Mouse (Mus musculus) inflammation-experienced regulatory T-cells, adult 6 months (primary cell): Measurements from ENCODE around the gene Bnipl. TPM values are rescaled to one million over a fixed set of nuclear protein-coding genes. Genes with fewer than 3 reads are reported as not detected.

Experiments
- ATAC-seq: one replicate; pipeline ENCODE4 v1.8.0; 2017
- polyA plus RNA-seq, 3 experiments: library from polyadenylated mRNA; unstranded; fragments of 100-300 nt; shearing (Covaris generic); gene quantifications; one replicate each; pipeline ENCODE4 v1.2.1; 2017

Bnipl gene
- polyA plus RNA-seq, 3 experiments from 2014 or later, result 0.52 TPM; not detected in 2

DNA sequence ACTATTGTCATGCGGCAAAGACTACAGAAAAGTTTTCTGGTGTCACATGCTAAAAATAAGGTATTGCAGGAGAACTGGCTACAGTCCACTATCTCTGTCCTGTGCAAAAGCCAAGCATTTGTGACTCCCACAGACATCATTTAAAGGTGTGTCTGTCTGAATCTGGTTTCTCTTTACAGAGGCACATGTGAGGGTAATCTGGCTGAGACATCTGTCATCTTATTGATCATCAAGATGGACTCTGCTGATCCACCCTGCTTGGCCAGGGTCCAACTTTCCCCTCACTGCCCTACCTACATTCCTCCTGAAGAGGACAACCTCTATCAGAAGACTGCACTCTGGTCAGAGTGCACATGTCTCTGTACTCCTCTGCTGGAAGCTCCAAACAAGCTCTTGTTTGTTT, 26.2 kb upstream of the Bnipl start:
- ATAC-seq, result no peak

DNA sequence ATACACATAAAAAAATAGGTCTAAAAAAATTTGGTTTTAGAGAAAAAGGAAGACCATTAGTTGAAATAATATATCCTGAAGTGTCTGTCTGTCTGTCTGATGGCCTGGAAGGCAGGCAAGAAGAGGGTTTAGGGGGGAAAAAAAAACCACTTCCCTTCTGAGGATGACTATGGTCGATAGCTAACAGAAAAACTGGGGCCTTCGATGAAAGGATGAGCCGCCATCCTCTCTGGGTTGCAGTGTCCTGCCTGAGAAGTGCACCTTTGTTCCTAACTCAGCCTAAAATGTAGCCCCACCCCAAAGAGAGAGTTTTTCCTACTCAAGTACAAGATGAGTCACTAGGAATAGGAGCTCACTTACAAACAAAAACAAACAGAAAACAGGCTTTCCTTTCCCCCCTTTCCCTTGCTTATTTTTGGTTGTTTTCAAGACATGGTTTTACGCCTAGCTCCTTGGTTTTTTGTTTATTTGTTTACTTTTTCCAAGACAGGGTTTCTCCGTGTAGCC, 25.5 kb upstream of the Bnipl start:
- ATAC-seq, result no peak

DNA sequence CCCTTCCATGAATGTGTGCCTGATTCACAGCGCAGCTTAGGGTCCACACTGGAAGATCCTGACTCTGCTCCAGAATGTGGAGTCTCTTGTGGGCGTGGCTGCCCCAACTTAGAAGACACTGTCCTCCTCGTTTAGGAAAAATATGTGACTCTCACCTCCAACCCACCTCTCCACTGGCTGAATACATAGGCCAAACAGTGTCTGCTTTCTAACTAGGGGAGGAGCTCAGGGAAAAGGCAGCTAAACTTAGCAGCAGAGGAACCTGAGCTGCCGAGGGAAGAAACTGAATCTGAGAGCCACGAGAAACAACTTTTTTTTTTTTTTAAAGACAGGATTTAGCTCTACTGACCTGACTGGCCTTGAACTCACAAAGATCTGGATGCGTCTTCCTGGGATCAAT, 24.2 kb upstream of the Bnipl start:
- ATAC-seq, result no peak

- ATAC-seq, result no peak
Measured at GRCm38 (mm10) chr3:95274453-95274852, 23.5 kb upstream of the Bnipl start.

- no peak for ATAC-seq
Measured at GRCm38 (mm10) chr3:95273471-95273870, 22.5 kb upstream of the Bnipl start.

DNA sequence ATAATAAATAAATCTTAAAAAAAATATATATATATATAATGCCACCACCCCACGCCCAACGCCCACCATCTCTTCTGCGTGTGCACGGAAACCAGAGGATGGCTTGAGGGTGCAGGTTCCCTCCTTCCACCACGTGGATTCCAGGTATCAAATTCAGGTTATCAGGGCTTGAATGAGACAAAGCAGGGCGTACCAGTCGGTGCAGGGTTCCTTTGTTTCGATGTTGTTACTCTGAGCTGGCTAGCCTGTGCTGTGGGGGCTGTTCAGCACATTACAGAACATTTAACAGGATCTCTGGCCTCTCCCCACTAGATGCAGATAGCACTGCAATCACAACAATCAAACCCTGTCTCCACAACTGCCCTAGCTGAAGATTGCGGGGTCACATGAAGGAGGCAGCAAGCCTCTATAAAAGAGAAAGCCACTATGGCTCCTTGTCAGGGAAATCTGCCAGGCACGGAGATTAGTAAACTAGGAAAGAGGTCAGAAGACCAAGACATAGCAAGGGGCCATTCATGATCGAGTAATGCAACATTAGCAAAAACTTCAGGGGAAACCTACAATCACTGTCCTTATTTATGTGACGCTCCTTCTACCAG, 19.9 kb upstream of the Bnipl start:
- ATAC-seq, result no peak

GRCm38 (mm10) chr3:95269789-95270188, 18.8 kb upstream of the Bnipl start:
- no peak for ATAC-seq

DNA sequence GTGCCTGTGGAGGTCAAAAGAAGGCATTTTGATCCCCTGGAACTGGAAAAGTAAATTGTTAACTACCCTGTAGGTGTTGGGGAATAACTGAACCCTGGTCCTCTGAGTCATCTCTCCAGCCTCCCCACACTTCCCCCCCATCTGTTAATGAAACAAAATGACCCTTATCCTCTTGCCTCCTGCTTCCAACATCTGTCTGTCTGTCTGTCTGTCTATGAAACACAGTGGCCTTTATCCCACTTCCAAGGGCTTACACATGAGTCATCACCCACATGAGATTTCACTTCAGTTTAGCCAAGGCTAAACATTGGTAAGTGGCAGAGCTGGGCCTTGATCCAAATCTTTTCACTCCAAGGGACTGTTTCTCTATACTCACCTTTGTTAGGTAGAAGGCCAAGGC, 16.9 kb upstream of the Bnipl start:
- no peak for ATAC-seq

- ATAC-seq, result no peak
Measured at GRCm38 (mm10) chr3:95266052-95266451, 15.1 kb upstream of the Bnipl start.

DNA sequence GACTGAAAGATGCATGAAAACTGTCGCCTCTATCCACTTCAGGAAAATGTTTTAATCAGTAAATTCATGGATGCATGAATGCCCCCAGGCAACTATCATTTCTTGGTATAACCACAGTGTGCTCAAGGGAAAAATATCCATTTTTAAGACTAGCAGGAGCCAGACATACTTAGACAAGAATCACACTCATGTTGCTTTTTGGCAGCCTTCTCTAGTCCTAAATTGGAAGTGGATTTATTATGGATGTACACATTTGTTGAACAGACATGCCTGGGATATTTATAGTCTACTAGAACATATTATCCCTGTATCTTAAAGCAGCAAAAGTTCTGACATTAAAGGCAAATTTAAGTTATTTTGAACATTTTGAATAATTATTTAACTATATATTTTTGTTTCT, 13.7 kb upstream of the Bnipl start:
- no peak for ATAC-seq

DNA sequence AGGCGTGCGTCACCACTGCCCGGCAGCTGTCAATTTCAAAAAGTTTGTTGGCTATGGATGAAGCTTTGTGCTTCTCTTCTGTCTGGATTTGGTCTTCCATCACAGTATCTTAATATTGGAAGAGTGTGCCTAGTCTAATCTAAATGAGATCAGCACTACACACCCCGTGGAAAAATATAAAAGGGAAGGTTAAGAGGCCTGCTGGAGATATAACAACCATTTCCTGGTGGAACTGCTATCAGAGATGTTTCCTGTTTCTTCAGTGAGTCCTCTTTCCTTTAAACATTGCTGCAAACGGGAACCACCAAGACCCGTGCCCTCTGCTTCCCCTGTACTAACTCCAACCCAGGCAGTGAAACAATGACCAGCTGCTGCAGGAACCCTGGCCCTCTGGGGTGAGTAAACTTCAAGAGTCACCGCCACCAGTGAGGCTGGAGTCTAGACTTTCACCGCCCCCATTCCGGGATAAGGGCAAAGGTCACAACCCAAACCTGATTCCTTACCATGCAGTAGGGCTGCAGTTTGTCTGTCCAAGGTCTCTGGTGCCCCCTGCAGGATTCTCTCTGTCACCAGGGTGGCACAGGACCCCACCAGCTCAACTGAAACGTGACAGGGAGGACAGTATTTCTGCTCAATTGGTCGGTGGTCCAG, 12.2 kb upstream of the Bnipl start:
- ATAC-seq, result peak; percentile 78

- no peak for ATAC-seq
Measured at GRCm38 (mm10) chr3:95261975-95262374, 11.0 kb upstream of the Bnipl start.

- no peak for ATAC-seq
Measured at GRCm38 (mm10) chr3:95256931-95257330, 5.9 kb upstream of the Bnipl start.

- no peak for ATAC-seq
Measured at GRCm38 (mm10) chr3:95250361-95250760, 632 bp downstream of the Bnipl start.

DNA sequence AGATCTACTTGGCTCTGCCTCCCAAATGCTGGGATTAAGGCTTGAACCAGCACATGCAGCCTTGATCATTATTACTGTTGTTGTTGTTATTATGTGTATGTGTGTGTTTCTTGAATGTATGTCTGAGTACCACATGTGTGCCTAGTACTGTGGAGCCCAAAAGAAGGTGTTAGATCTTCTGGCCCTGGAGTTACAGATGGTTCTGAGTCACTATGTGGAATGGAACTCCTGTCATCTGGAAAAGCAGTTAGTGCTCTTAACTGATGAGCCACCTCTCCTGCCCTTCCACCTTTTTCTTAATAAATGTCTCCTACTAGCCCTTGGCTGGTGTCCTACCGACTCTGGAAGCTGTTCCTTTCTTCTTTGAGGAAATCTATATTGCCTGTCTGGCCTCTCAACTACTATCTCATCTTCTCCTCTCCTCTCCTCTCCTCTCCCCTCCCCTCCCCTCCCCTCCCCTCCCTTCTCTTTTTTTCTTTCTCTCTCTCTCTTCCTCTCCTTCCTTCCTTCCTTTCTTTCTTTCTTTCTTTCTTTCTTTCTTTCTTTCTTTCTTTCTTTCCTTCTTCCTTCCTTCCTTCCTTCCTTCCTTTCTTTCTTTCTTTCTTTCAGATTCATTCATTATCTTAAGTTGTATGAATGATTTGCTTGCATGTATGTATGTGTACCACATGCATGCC, 3.2 kb downstream of the Bnipl start:
- ATAC-seq, result no peak

GRCm38 (mm10) chr3:95246465-95247231, 4.3 kb downstream of the Bnipl start:
- ATAC-seq, result no peak

- no peak for ATAC-seq
Measured at GRCm38 (mm10) chr3:95243086-95243485, 7.9 kb downstream of the Bnipl start.

GRCm38 (mm10) chr3:95241498-95241897, 9.5 kb downstream of the Bnipl start, which contains the start of gene Gm128:
Gm128 (minus strand) TSS chr3:95241598.
- no peak for ATAC-seq

DNA sequence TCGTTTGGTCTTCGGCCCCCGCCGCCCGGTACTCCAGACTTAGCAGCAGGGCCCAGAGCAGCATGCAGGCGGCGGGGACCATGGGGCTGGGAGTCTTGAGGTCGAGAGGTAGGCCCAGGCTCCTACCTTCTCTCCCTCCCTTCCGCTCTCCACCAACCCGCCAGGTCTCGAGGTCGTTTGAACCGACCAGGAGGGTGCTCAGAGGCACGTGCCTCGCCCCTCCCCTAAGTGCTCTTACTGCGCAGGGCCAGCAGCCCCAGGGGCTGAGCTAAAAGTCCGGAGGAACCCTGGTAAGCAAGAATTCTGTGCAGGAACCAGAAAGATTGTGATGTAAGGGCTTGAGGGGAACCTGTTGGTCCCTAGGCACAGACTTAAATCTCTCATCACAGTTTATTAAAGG, 10.1 kb downstream of the Bnipl start:
- ATAC-seq, result no peak

DNA sequence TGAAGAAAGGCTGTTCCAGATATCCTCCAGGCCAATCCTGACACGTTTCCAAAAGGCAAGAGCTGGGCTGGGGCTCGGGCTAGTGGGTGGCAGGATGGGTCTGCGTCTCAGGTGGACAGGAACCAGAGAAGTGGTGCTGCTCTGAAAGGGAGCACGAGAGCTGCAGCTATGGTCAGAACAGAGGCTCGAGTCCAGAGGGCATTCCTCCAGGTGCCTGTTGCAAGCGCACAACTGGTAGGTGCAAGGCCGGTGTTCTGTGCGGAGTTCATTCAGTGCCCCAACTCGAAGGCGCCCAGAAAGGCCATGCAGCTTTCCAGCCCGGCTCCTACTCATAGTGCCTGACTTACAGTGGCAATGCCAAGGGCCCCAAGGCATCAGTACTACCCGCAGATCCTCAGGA, 11.0 kb downstream of the Bnipl start:
- no peak for ATAC-seq

GRCm38 (mm10) chr3:95239022-95239421, 12.0 kb downstream of the Bnipl start:
- ATAC-seq, result peak; percentile 43

GRCm38 (mm10) chr3:95237541-95238099, 13.4 kb downstream of the Bnipl start:
- ATAC-seq, result no peak
